Mouse (Mus musculus): ENCODE measurements at regions not wholly inside any gene's neighbourhood (a gene's known extent, or its start where the extent isn't known, plus 50 kb on each side); places are given as distances from the start of the nearest gene placed in this dataset.

DNA sequence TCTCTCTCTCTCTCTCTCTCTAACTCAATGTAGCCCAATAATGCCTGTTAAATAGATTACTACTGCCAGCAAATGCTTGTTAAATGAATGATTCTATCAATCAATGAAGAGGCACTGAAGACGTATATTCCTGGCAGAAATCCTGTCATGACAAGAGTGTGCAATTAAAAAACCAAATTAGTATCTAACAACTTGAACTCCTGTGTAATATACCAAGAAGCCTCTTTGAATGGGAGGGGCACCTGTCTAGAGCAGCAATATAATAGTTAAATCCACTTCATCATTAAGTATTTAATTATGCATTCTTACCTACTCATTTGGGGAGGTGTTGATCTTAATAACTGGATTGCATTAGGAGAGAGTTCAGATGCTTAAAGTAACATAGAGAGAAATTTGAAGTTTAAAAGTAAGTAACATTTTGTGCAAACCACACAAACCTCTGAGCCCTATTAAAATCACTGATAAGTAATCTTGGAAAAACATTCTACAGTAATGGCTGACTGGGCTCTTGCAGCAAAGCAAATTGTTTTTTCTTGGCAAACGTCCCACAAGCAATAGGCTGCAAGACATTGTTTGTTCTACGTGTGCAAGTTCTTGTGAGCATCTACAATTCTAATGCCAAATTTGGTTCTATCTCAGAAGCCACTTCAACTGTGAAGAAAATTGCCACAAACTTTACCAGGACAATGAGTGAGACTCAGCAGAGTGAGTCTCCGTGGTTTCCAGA is 719.7 kb upstream of the Cited2 start:
- Histone ChIP-seq H3K4me3 (ENCODE audit: insufficient read depth, low read length) (no peak overlapping the region), H3K4me1 (ENCODE audit: control insufficient read depth, insufficient read depth, low read length) (no peaks in the 10 kb centered on the region), H3K27ac (ENCODE audit: insufficient read depth, low read length) (peak overlapping the region; percentile 52; the same call in 1 of the 2 replicates)
- TF ChIP-seq POLR2A (IDR thresholded peaks at IDR 0.05; ENCODE audit: low read depth, low read length) (no peak), CTCF (IDR thresholded peaks at IDR 0.05; ENCODE audit: borderline replicate concordance, insufficient read depth, low read length) (no peak)

DNA sequence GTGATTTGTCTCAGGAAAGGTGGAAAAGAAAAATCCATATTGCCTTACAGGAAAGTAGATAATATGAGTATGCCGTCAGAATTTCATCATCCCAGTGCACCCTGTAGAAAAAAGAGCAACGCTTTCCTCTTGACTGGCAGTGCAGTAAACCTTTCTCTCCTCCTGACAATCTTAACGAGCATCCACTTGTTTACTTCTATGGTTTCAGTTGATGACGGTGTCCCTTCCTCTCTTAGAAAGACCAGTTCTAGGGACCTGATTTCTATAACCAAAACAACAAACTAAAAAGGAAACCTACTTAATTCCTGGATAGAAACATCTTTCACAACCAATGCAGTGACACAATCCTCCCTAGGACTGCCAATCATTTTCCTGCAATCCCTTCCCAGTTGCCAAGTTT is 714.3 kb upstream of the Cited2 start:
- TF ChIP-seq POLR2A (IDR thresholded peaks at IDR 0.05; ENCODE audit: low read depth, low read length) (no peak), CTCF (IDR thresholded peaks at IDR 0.05; ENCODE audit: borderline replicate concordance, insufficient read depth, low read length) (no peak)
- no peak overlapping the region for H3K4me3 ChIP-seq (ENCODE audit: insufficient read depth, low read length)
- H3K27ac ChIP-seq (ENCODE audit: insufficient read depth, low read length), result no peak overlapping the region

DNA sequence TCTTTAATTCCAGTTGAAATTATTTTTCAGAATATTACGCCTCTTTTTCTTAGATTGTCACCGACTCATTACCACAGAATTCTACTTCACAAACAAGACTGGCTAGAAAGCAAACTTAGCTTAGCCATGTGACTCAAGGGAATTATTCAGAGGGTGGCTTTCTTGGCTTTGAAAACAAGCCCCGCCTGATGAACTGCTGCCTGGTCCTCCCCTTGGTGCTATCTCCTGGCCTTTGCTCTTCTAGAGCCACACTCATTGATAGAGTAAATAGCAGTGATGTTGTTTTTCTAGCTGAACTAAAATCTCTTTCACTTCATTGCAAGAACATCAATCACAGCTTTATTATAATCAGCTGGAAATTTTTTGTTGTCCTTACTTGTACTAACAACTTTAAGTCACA is 713.0 kb upstream of the Cited2 start:
- peak overlapping the region; percentile 2; the same call in 1 of the 2 replicates for H3K27ac ChIP-seq (ENCODE audit: insufficient read depth, low read length)
- no peak overlapping the region for H3K4me3 ChIP-seq (ENCODE audit: insufficient read depth, low read length)
- peaks cover 9% of the 10 kb centered on the region for H3K4me1 ChIP-seq (ENCODE audit: control insufficient read depth, insufficient read depth, low read length)
- TF ChIP-seq CTCF (IDR thresholded peaks at IDR 0.05; ENCODE audit: borderline replicate concordance, insufficient read depth, low read length) (no peak), POLR2A (IDR thresholded peaks at IDR 0.05; ENCODE audit: low read depth, low read length) (no peak)

More for the DNA sequence above, 714.3 kb upstream of the Cited2 start:
- peaks cover 5% of the 10 kb centered on the region for H3K4me1 ChIP-seq (ENCODE audit: control insufficient read depth, insufficient read depth, low read length)

DNA sequence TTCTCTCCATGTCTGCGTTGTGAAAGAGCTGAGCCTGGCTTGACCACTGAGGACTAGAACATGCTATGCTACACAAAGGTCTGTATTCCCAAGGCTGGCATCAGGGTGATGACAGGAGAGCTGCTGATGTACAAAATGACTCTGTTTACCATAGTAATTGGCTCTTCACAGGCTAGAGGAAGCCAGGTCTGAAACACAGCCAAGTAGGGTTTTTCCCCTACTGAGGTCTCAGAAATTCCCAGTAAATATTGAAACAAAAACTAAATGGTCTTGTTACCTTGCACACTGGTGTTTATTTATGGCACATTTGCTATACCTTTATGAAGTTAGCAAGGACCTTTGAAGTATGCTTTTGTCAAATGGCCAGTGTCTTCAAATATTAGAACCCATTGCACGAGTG is 711.1 kb upstream of the Cited2 start:
- Histone ChIP-seq H3K4me1 (ENCODE audit: control insufficient read depth, insufficient read depth, low read length) (peaks cover 10% of the 10 kb centered on the region), H3K4me3 (ENCODE audit: insufficient read depth, low read length) (no peak overlapping the region), H3K27ac (ENCODE audit: insufficient read depth, low read length) (peak overlapping the region; percentile 93)
- TF ChIP-seq POLR2A (IDR thresholded peaks at IDR 0.05; ENCODE audit: low read depth, low read length), result no peak
- no peak for TF ChIP-seq CTCF (IDR thresholded peaks at IDR 0.05; ENCODE audit: borderline replicate concordance, insufficient read depth, low read length)

DNA sequence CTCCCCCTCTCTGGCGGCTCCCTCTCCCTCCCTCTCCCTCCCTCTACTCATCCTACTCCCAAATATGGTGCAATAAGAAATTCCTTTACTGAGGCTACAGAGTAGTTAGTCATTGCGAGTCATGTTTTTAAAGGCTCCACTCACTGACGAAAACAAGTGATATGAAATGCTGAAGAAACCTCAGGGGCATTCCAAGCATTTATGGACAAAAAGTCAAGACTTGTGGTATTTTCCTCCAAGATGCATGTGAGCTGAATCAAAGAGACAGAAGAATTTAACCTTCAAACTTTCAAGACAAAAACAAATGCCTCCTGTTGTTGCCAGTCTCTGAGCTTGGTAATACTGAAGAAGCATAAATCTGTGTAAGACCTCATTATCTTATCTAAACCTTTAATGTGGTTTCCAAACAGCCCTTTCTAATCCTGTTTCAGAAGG is 710.5 kb upstream of the Cited2 start:
- peaks cover 10% of the 10 kb centered on the region for H3K4me1 ChIP-seq (ENCODE audit: control insufficient read depth, insufficient read depth, low read length)
- no peak for TF ChIP-seq CTCF (IDR thresholded peaks at IDR 0.05; ENCODE audit: borderline replicate concordance, insufficient read depth, low read length)
- TF ChIP-seq POLR2A (IDR thresholded peaks at IDR 0.05; ENCODE audit: low read depth, low read length), result no peak
- peak overlapping the region; percentile 93 for H3K27ac ChIP-seq (ENCODE audit: insufficient read depth, low read length)
- no peak overlapping the region for H3K4me3 ChIP-seq (ENCODE audit: insufficient read depth, low read length)

DNA sequence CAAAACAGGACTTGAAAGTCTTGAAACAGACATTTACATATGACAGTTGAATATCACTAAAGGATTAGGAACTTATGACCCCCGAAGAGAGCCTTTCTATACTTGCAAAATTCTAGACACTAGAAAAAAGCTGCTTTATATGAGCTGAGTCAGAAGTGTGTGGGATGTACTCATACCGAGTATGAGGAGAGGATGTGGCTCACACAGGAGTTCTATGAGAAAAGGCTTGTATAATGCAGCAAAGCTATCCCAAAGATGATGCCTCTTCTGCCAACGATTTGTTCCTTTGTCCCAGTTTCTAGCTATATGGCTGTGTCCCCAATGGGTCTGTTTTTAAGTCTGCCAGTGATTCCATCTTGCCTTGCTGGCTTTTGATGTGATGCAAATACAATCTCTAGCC is 708.2 kb upstream of the Cited2 start:
- peaks cover 10% of the 10 kb centered on the region for H3K4me1 ChIP-seq (ENCODE audit: control insufficient read depth, insufficient read depth, low read length)
- H3K4me3 ChIP-seq (ENCODE audit: insufficient read depth, low read length), result no peak overlapping the region
- TF ChIP-seq POLR2A (IDR thresholded peaks at IDR 0.05; ENCODE audit: low read depth, low read length), result no peak
- H3K27ac ChIP-seq (ENCODE audit: insufficient read depth, low read length), result peak overlapping the region; percentile 98

DNA sequence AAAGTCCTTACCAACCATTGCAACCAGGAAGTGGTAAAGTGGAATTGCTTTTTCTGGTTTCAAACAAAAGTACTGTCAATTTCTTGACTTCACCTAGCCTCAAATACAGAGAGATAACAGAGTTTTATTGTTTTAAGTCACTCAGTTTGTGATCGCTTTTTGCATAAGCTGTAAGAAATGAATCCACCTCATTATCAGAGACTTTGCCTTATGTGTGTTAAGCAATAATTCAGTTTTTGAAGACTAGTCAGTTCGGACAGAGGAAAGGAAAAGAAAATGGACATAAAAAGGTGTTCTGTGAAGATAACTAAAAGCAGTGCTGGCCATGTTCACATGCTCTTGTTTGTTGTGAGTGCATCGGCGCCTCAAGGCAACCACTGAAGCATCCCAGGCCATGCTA is 706.2 kb upstream of the Cited2 start:
- H3K27ac ChIP-seq (ENCODE audit: insufficient read depth, low read length), result no peak overlapping the region
- peaks cover 7% of the 10 kb centered on the region for H3K4me1 ChIP-seq (ENCODE audit: control insufficient read depth, insufficient read depth, low read length)
- no peak overlapping the region for H3K4me3 ChIP-seq (ENCODE audit: insufficient read depth, low read length)
- TF ChIP-seq POLR2A (IDR thresholded peaks at IDR 0.05; ENCODE audit: low read depth, low read length) (no peak), CTCF (IDR thresholded peaks at IDR 0.05; ENCODE audit: borderline replicate concordance, insufficient read depth, low read length) (no peak)

DNA sequence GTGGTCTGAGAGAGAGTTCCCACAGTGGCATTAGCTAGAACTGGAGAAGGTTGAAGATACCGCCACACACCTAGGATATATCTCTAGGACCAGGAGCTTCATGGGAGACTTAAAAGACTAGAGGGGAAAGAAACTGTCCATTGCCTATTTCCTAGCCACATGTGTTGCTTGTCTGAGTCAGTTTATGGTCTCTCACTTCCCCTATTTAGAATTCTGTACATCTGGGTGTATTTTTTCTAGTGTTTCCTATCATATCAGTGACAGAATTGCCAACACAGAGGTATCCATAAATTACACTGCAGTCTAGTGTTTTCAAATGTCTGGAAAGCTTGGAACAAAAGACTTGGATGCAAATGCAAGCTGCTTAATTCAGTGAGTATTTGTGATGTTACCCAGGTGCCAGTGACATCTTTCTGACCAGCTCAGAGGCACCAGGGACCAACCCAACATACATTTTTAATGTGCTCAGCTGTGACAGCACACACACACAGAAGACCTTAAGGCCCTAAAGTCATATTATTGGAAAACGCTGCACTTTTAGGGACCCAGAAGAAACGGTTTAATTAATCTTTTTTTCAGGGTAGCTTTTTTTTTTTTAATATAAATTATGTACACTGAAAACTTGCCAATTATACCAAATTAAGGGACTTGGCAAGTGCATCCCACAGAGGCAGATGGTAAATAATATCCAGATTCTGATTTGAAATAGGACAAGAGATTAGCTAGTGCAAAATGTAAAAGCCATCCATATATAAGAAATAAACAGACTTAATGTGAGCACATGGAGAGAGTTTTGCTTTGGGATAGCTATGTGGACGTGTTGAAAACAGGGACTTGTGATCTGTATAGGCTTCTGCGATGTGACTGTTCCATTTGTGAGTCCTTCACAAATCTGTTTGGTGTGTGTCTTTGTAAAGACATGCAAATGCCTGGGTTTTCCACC is 700.5 kb upstream of the Cited2 start:
- no peak overlapping the region for H3K4me3 ChIP-seq (ENCODE audit: insufficient read depth, low read length)
- TF ChIP-seq CTCF (IDR thresholded peaks at IDR 0.05; ENCODE audit: borderline replicate concordance, insufficient read depth, low read length) (no peak), POLR2A (IDR thresholded peaks at IDR 0.05; ENCODE audit: low read depth, low read length) (no peak)
- no peaks in the 10 kb centered on the region for H3K4me1 ChIP-seq (ENCODE audit: control insufficient read depth, insufficient read depth, low read length)
- no peak overlapping the region for H3K27ac ChIP-seq (ENCODE audit: insufficient read depth, low read length)

DNA sequence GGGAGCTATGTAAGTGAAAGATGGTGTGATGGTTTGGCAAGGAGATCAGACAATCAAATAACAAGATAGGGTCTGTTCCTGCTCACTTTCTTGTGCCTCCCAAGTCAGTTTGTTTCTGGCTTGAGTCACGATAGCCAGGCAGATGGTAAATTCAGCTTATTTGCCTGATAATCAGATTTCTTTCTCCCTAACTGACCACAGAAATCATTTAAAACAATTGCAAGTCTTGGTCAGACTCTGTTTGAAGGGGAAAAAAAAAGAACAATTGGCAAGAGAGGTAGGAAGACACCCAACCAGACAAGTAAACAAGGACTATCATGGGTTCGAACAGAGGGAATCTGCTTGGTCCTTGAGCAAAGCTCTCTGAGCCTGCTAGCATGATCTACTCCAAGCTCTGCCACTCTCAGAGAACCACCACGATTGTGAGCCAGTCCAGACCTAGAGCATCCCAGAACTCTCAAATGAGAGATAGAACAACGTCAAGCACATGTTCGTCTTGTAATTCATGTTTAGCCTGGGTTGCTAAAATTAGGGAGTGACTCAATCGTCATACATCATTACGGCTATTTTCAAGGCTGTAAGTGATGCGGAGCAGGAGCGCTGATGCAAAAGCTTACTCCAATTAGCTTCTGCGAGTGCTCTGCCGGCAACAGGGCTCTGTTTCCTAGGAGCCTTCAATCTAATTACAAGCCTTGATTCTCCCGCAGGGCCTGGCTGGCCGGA is 699.3 kb upstream of the Cited2 start:
- Histone ChIP-seq H3K4me1 (ENCODE audit: control insufficient read depth, insufficient read depth, low read length) (no peaks in the 10 kb centered on the region), H3K4me3 (ENCODE audit: insufficient read depth, low read length) (no peak overlapping the region), H3K27ac (ENCODE audit: insufficient read depth, low read length) (no peak overlapping the region)
- TF ChIP-seq CTCF (IDR thresholded peaks at IDR 0.05; ENCODE audit: borderline replicate concordance, insufficient read depth, low read length) (no peak), POLR2A (IDR thresholded peaks at IDR 0.05; ENCODE audit: low read depth, low read length) (no peak)
